Mouse (Mus musculus) frontal cortex, adult (tissue): ENCODE data around the gene Samd4b.
A peak's percentile ranks its signal among the peaks of the same experiment; 100 is the strongest.
"Not testable (repeated sequence)": the region's sequence is repeated elsewhere in the genome, so short reads cannot be mapped to it uniquely, and the experiment has no call there.

ENCODE experiments used
- ATAC-seq: cut with Nextera tagmentation; 2 replicates; pipeline ENCODE4 v1.9.2; 2017; ENCODE audit warnings: mild to moderate bottlenecking, moderate library complexity, mixed read lengths; ENCODE audit not compliant: low TSS enrichment

Samd4b gene

GRCm38 (mm10) chr7:28509121-28509520 is 88.8 kb downstream of the Samd4b start:
- not testable (repeated sequence) for ATAC-seq

- ATAC-seq: no peak
Measured at GRCm38 (mm10) chr7:28505585-28505984, 92.4 kb downstream of the Samd4b start.

- ATAC-seq: no peak
Measured at GRCm38 (mm10) chr7:28495426-28495825, 102.5 kb downstream of the Samd4b start.

GRCm38 (mm10) chr7:28492310-28492709 is 105.6 kb downstream of the Samd4b start:
- no peak for ATAC-seq

GRCm38 (mm10) chr7:28490903-28491302 is 107.0 kb downstream of the Samd4b start:
- no peak for ATAC-seq

- no peak for ATAC-seq
Measured at GRCm38 (mm10) chr7:28490410-28490809, 107.5 kb downstream of the Samd4b start.

- peak; percentile 89 for ATAC-seq
Measured at GRCm38 (mm10) chr7:28488030-28488491, 109.9 kb downstream of the Samd4b start.

- no peak for ATAC-seq
Measured at GRCm38 (mm10) chr7:28484192-28484591, 113.8 kb downstream of the Samd4b start.

GRCm38 (mm10) chr7:28482854-28483253 is 115.1 kb downstream of the Samd4b start:
- ATAC-seq: peak; percentile 59; the same call in 1 of the 2 replicates

GRCm38 (mm10) chr7:28478854-28479253 is 119.1 kb downstream of the Samd4b start:
- no peak for ATAC-seq

GRCm38 (mm10) chr7:28477363-28477762 is 120.6 kb downstream of the Samd4b start:
- ATAC-seq: no peak

GRCm38 (mm10) chr7:28476191-28476590 is 121.8 kb downstream of the Samd4b start:
- ATAC-seq: no peak

GRCm38 (mm10) chr7:28467213-28467751 is 130.7 kb downstream of the Samd4b start:
- ATAC-seq: no peak

GRCm38 (mm10) chr7:28466721-28467212 is 131.2 kb downstream of the Samd4b start:
- ATAC-seq: no peak

- peak; percentile 98 for ATAC-seq
Measured at GRCm38 (mm10) chr7:28464416-28465212, 133.3 kb downstream of the Samd4b start.

GRCm38 (mm10) chr7:28462769-28463168 is 135.2 kb downstream of the Samd4b start:
- ATAC-seq: no peak

- no peak for ATAC-seq
Measured at GRCm38 (mm10) chr7:28460361-28460760, 137.6 kb downstream of the Samd4b start.

GRCm38 (mm10) chr7:28452361-28453005 is 145.5 kb downstream of the Samd4b start:
- no peak for ATAC-seq

- no peak; the same call in 1 of the 2 replicates for ATAC-seq
Measured at GRCm38 (mm10) chr7:28451531-28452360, 146.2 kb downstream of the Samd4b start, which contains the start of gene Lrfn1. Gene Lrfn1, plus strand, starts transcription at chr7:28451980.

- no peak for ATAC-seq
Measured at GRCm38 (mm10) chr7:28447865-28448820, 149.8 kb downstream of the Samd4b start.
